Mouse (Mus musculus) heart, embryonic 11.5 days (tissue): ENCODE results near the gene Scn8a. TPM values are rescaled to one million over a fixed set of nuclear protein-coding genes. Genes with fewer than 3 reads are reported as not detected.

Experiments used
- ATAC-seq: fragments of 200-750 bp; cut with Nextera tagmentation; replicated peaks from 2 replicates; pipeline ENCODE4 v1.8.0; 2017; ENCODE audit warnings: moderate library complexity; ENCODE audit not compliant: insufficient number of reproducible peaks, low FRiP score, low TSS enrichment
- H3K27ac ChIP-seq: fragments of 300-500 bp; sonication (generic); 2 replicates; pipeline ENCODE4 v1.5.1; 2014; ENCODE audit warnings: mild to moderate bottlenecking, low read depth, low read length
- H3K27me3 ChIP-seq: fragments of 300-500 bp; sonication (generic); 2 replicates; pipeline ENCODE4 v1.6.1; 2014; ENCODE audit warnings: mild to moderate bottlenecking, low read length, mixed read lengths; ENCODE audit not compliant: control insufficient read depth, insufficient read depth
- H3K36me3 ChIP-seq: fragments of 300-500 bp; sonication (generic); 2 replicates; pipeline ENCODE4 v1.6.1; 2014; ENCODE audit warnings: mild to moderate bottlenecking, low read length, moderate library complexity, mixed read lengths; ENCODE audit not compliant: control insufficient read depth, insufficient read depth
- H3K4me1 ChIP-seq: fragments of 300-500 bp; sonication (generic); 2 replicates; pipeline ENCODE4 v1.6.1; 2014; ENCODE audit warnings: low read length; ENCODE audit not compliant: control insufficient read depth, insufficient read depth
- H3K4me2 ChIP-seq: fragments of 300-500 bp; sonication (generic); 2 replicates; pipeline ENCODE4 v1.6.1; 2014; ENCODE audit warnings: mild to moderate bottlenecking, moderate library complexity
- H3K4me3 ChIP-seq: fragments of 300-500 bp; sonication (generic); 2 replicates; pipeline ENCODE4 v1.5.1; 2014; ENCODE audit warnings: low read depth, low read length
- H3K9ac ChIP-seq: fragments of 300-500 bp; sonication (generic); 2 replicates; pipeline ENCODE4 v1.6.1; 2014; ENCODE audit warnings: mild to moderate bottlenecking, low read depth, low read length, moderate library complexity
- H3K9me3 ChIP-seq: fragments of 300-500 bp; sonication (generic); replicated peaks from 2 replicates; pipeline ENCODE4 v1.6.1; 2016; ENCODE audit warnings: low read length; ENCODE audit not compliant: control insufficient read depth
- WGBS: fragments of 180-500 bp; shearing (Covaris S2); extraction: QIAGEN DNeasy Blood & Tissue Kit; methylation state at CpG from one replicate; pipeline ENCODE4 v1.1.7; 2014; ENCODE audit not compliant: insufficient replicate concordance; 5-methylcytosine and 5-hydroxymethylcytosine counted together
- polyA plus RNA-seq: library from polyadenylated mRNA; unstranded; fragments of >200 nt; fragmentation: Nextera tagmentation; extraction: Ambion mirVana; gene quantifications from 2 replicates; pipeline ENCODE4 v1.2.1, GENCODE M21; 2014

The Scn8a gene
- polyA plus RNA-seq, 1 experiment from 2014 or later, result 1.2 TPM

- WGBS, result 40% methylated on average over 6 of the region's 6 CpGs
- peaks cover 20% of the 10 kb centered on the region for H3K4me1 ChIP-seq
- no peak overlapping the region for H3K9ac ChIP-seq
- no peak for ATAC-seq
- peaks cover 12% of the 10 kb centered on the region for H3K27me3 ChIP-seq
- no peak overlapping the region for H3K4me2 ChIP-seq
- H3K36me3 ChIP-seq, result no peaks in the 10 kb centered on the region
- H3K27ac ChIP-seq, result no peak overlapping the region
- H3K9me3 ChIP-seq, result no peaks in the 10 kb centered on the region
- no peak overlapping the region for H3K4me3 ChIP-seq
Observed at GRCm38 (mm10) chr15:101093988-101094387, 224.3 kb downstream of the Scn8a start.

GRCm38 (mm10) chr15:101094979-101095378 lies 225.3 kb downstream of the Scn8a start:
- 58% methylated on average over 9 of the region's 9 CpGs for WGBS
- H3K4me3 ChIP-seq, result no peak overlapping the region
- no peaks in the 10 kb centered on the region for H3K9me3 ChIP-seq
- no peak for ATAC-seq
- no peak overlapping the region for H3K9ac ChIP-seq
- H3K36me3 ChIP-seq, result no peaks in the 10 kb centered on the region
- H3K4me2 ChIP-seq, result no peak overlapping the region
- H3K4me1 ChIP-seq, result peaks cover 20% of the 10 kb centered on the region
- H3K27me3 ChIP-seq, result peaks cover 19% of the 10 kb centered on the region
- H3K27ac ChIP-seq, result no peak overlapping the region; the same call in 1 of the 2 replicates

GRCm38 (mm10) chr15:101095392-101095791 lies 225.7 kb downstream of the Scn8a start:
- no peak for ATAC-seq
- H3K4me2 ChIP-seq, result no peak overlapping the region
- no peaks in the 10 kb centered on the region for H3K9me3 ChIP-seq
- H3K9ac ChIP-seq, result no peak overlapping the region
- no peak overlapping the region for H3K27ac ChIP-seq
- H3K4me3 ChIP-seq, result no peak overlapping the region
- peaks cover 19% of the 10 kb centered on the region for H3K27me3 ChIP-seq
- H3K36me3 ChIP-seq, result no peaks in the 10 kb centered on the region
- WGBS, result 75% methylated on average over 3 of the region's 3 CpGs
- H3K4me1 ChIP-seq, result peaks cover 20% of the 10 kb centered on the region

Other genes starting within 250 kb of the Scn8a start
- gene Smagp, start 232.9 kb upstream of the Scn8a start, polyA plus RNA-seq, result 12.2 and 15.3 TPM in 2 replicates
- gene Bin2, start 200.3 kb upstream of the Scn8a start, polyA plus RNA-seq, result 6.3 and 6.6 TPM in 2 replicates
- gene Cela1, start 181.9 kb upstream of the Scn8a start, polyA plus RNA-seq, result 1.6 and 2.2 TPM in 2 replicates
- 0.11 and 0.17 TPM in 2 replicates for gene Galnt6, start 140.5 kb upstream of the Scn8a start, polyA plus RNA-seq
- gene Slc4a8, start 108.1 kb upstream of the Scn8a start, polyA plus RNA-seq, result 1.9 and 2.0 TPM in 2 replicates
- gene Gm47841, start 177.5 kb downstream of the Scn8a start, polyA plus RNA-seq, result not detected in 2 replicates
- 0.30 and 0.33 TPM in 2 replicates for gene Fignl2, start 208.7 kb downstream of the Scn8a start, polyA plus RNA-seq
- gene Ankrd33, start 245.9 kb downstream of the Scn8a start, polyA plus RNA-seq, result not detected in 2 replicates